Mouse (Mus musculus) urinary bladder, postnatal 14 days (tissue): ENCODE data around the gene Ccr1.
"Not testable (repeated sequence)": the region's sequence is repeated elsewhere in the genome, so short reads cannot be mapped to it uniquely, and the experiment has no call there.

Experiments used
- DNase-seq: peaks from one replicate; pipeline ENCODE4 v3.0.0; 2021; ENCODE audit warnings: low spot score

Gene Ccr1

GRCm38 (mm10) chr9:123968290-123968912 lies at the start of gene Ccr1:
TSS of gene Ccr1 (minus strand) at chr9:123968692.
- no peak for DNase-seq

- DNase-seq = no peak
These were observed 47.6 kb upstream of the Ccr1 start for GRCm38 (mm10) chr9:124016048-124016447.

GRCm38 (mm10) chr9:124014985-124015652 lies 46.6 kb upstream of the Ccr1 start:
- DNase-seq = no peak

GRCm38 (mm10) chr9:124013270-124013669 lies 44.8 kb upstream of the Ccr1 start:
- no peak for DNase-seq

GRCm38 (mm10) chr9:124012691-124013090 lies 44.2 kb upstream of the Ccr1 start:
- DNase-seq = no peak

GRCm38 (mm10) chr9:123999784-124000183 lies 31.3 kb upstream of the Ccr1 start:
- DNase-seq = no peak

GRCm38 (mm10) chr9:123997719-123998118 lies 29.2 kb upstream of the Ccr1 start:
- DNase-seq = no peak

- DNase-seq = no peak
These were observed 22.9 kb upstream of the Ccr1 start for GRCm38 (mm10) chr9:123991312-123991906.

GRCm38 (mm10) chr9:123989671-123990070 lies 21.2 kb upstream of the Ccr1 start:
- no peak for DNase-seq

- peak; percentile 12 for DNase-seq
These were observed 17.7 kb upstream of the Ccr1 start for GRCm38 (mm10) chr9:123986217-123986616.

- no peak for DNase-seq
These were observed 16.5 kb upstream of the Ccr1 start for GRCm38 (mm10) chr9:123984943-123985342.

- no peak for DNase-seq
These were observed 14.2 kb upstream of the Ccr1 start for GRCm38 (mm10) chr9:123982720-123983119.

- DNase-seq = no peak
These were observed 13.4 kb upstream of the Ccr1 start for GRCm38 (mm10) chr9:123981909-123982308.

GRCm38 (mm10) chr9:123980858-123981475 lies 12.5 kb upstream of the Ccr1 start:
- DNase-seq = not testable (repeated sequence)

GRCm38 (mm10) chr9:123978308-123978707 lies 9.8 kb upstream of the Ccr1 start, which contains the start of gene Ccr1l1:
TSS of gene Ccr1l1 (minus strand) at chr9:123978408.
- no peak for DNase-seq

- no peak for DNase-seq
These were observed 8.6 kb upstream of the Ccr1 start for GRCm38 (mm10) chr9:123976876-123977663.

- no peak for DNase-seq
These were observed 7.1 kb upstream of the Ccr1 start for GRCm38 (mm10) chr9:123975630-123976029.

- DNase-seq = not testable (repeated sequence)
These were observed 1.5 kb downstream of the Ccr1 start for GRCm38 (mm10) chr9:123966858-123967495.

- DNase-seq = no peak
These were observed 3.7 kb downstream of the Ccr1 start for GRCm38 (mm10) chr9:123964776-123965175.

GRCm38 (mm10) chr9:123960161-123960560 lies 8.3 kb downstream of the Ccr1 start:
- no peak for DNase-seq

GRCm38 (mm10) chr9:123957911-123958413 lies 10.5 kb downstream of the Ccr1 start:
- DNase-seq = no peak
